Mouse (Mus musculus): ENCODE data around the gene Tcp11l2.

DNA sequence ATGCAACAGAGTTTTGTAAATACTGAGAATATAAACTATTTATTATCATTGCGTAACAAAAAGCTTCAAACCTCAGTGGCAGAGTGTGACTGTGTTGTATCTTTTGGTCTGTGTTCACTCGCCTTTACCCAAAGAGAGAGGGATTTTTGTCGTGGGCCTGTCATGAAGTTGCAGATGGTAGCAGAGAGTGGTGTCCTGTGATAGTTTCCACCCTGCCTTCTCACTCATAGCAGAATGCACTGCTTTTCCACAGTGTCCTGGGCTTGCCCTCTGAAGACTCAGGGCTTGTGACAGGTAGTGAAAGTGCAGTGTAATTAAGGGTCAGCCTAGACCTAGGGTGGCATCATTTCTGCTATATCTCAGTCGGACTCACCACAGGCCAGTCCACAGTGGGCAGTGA is 78.3 kb downstream of the Tcp11l2 start:
- TF ChIP-seq CTCF (conservative IDR thresholded peaks at IDR 0.05; ENCODE audit: low read length) (no peak), NANOG (IDR thresholded peaks at IDR 0.05; ENCODE audit: borderline replicate concordance, low read length) (no peak)

All from E14TG2a.4 (cell line).